Mouse (Mus musculus) G1E (cell line): ENCODE data around the gene Gm10197. TPM values are rescaled to one million over a fixed set of nuclear protein-coding genes. Genes with fewer than 3 reads are reported as not detected.

ENCODE experiments used
- ATAC-seq: 2 replicates; pipeline ENCODE4 v1.8.0; 2016; ENCODE audit warnings: mild to moderate bottlenecking; ENCODE audit not compliant: insufficient number of reproducible peaks, poor library complexity, low FRiP score, severe bottlenecking; ENCODE audit errors: extremely low read depth
- DNase-seq: peaks from one replicate; pipeline ENCODE4 v3.0.0; 2012; ENCODE audit warnings: low spot score
- H3K27me3 ChIP-seq: 2 replicates; pipeline ENCODE4 v1.6.1; 2012; ENCODE audit warnings: mild to moderate bottlenecking, low read length, inconsistent platforms; ENCODE audit not compliant: insufficient read depth
- H3K36me3 ChIP-seq: replicated peaks from 2 replicates; pipeline ENCODE3; 2012; ENCODE audit warnings: mild to moderate bottlenecking, inconsistent platforms
- H3K4me1 ChIP-seq: 2 replicates; pipeline ENCODE4 v1.6.1; 2012; ENCODE audit warnings: low read depth, low read length, inconsistent platforms, mixed read lengths; ENCODE audit not compliant: insufficient read depth
- H3K4me3 ChIP-seq: 2 replicates; pipeline ENCODE4 v1.5.1; 2012; ENCODE audit warnings: low read depth, mild to moderate bottlenecking, inconsistent platforms, low read length, moderate library complexity, mixed read lengths
- H3K9me3 ChIP-seq: replicated peaks from 2 replicates; pipeline ENCODE4 v1.6.1; 2012; ENCODE audit warnings: inconsistent platforms
- CTCF ChIP-seq: IDR thresholded peaks from 2 replicates; pipeline ENCODE4 v1.5.1; 2012; ENCODE audit warnings: low read depth, low read length, inconsistent platforms, mixed read lengths
- GATA1 ChIP-seq: IDR thresholded peaks from 2 replicates; pipeline ENCODE4 v1.6.1; 2012; ENCODE audit warnings: borderline replicate concordance, low read length, inconsistent platforms, mixed read lengths
- GATA2 ChIP-seq: IDR thresholded peaks from 2 replicates; pipeline ENCODE4 v1.6.1; 2012; ENCODE audit warnings: low read depth, low read length, inconsistent platforms, borderline replicate concordance
- POLR2AphosphoS5 ChIP-seq: IDR thresholded peaks from 2 replicates; pipeline ENCODE4 v1.6.1; 2012; ENCODE audit warnings: low read depth, low read length, inconsistent platforms; ENCODE audit not compliant: insufficient replicate concordance
- TAL1 ChIP-seq: conservative IDR thresholded peaks from 2 replicates; pipeline ENCODE4 v1.6.1; 2012; ENCODE audit warnings: low read depth, low read length, inconsistent platforms, mixed read lengths
- polyA plus RNA-seq: library from polyadenylated mRNA; stranded (reverse); fragments of >175 nt; gene quantifications from 2 replicates; pipeline ENCODE4 v1.2.3, GENCODE M21; 2012
- total RNA-seq, 2 experiments: library from RNA; stranded (forward) in 1 of 2; stranded (reverse) in 1 of 2; fragments of 200-1000 nt in 1 of 2; fragments of >200 nt in 1 of 2; fragmentation: Nextera tagmentation in 1 of 2; gene quantifications; 2 replicates each; pipeline ENCODE4 v1.2.3; 2014 to 2017

Gene Gm10197
- total and polyA plus RNA-seq, 3 experiments = 6.6 TPM; not detected in 2

DNA sequence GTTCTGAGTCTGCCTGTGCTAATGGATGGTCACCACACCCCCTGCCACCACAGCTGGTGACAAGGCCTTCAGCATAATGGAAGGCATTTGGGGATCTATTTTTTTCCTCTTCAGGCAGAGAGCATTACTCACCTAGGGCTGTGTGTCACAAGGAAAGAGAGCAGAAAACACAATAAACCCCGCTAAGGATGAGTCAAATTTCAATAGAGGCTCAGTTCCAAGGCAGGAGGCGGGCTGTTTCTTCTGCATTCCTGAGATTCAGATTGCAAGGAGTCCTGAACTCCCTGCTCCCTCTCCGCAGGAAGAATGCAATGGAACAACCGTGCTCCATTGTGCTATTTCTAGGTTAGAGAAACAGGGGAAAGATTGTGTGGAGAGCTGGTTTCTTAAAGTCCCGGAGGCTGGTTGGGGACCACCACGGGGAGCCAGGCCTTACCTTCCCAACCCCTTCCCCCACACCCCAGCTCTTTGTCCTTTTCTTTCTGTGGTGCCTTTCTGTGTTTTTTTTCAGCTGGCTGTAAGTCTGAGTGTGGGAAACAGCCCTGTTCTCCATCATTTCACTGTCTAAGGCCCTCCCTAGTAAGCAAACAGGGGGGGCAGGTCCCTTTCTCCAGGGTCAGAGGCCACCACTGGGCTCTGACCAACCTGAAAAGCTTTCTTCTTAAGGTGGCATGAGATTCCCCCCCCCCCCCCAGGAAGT is 40.7 kb upstream of the Gm10197 start:
- H3K27me3 ChIP-seq = peaks cover 21% of the 10 kb centered on the region
- DNase-seq (no peak), ATAC-seq (no peak)
- no peak for TF ChIP-seq GATA2
- TF ChIP-seq POLR2AphosphoS5 = no peak
- no peak for TF ChIP-seq TAL1
- no peak for TF ChIP-seq CTCF
- no peaks in the 10 kb centered on the region for H3K36me3 ChIP-seq
- no peaks in the 10 kb centered on the region for H3K9me3 ChIP-seq
- H3K4me1 ChIP-seq = peaks cover 12% of the 10 kb centered on the region
- H3K4me3 ChIP-seq = no peak overlapping the region

DNA sequence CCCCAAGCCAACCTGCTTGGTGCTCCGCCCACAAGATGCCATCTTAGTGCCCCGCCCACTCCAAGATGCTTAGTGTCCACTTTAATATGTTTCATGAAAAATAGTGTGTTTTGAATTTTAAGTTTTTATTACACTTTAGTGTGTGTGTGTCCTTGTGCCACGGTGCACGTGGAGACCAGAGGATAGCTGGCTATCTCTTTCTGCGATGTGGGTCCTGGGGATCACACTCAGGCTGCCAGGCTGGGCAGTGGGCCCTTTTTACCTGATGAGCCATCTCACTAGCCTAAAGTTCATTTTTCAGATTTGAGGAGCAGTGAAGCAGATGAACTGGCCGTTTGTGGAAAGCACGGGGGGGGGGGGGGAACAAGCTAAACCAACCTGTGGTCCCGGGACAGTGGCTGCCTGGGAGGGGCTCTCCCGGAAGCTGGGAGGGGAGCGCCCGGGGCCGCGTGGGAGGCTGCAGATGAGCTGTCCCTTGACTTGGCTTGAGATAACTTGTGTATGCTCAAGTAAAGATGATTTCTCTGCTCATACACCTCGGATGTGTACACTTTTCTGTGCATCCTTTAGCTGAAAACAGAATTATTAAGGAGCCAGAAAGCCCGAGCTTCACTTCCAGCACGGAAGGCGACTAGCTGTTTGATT is 38.2 kb upstream of the Gm10197 start:
- Histone ChIP-seq H3K36me3 (no peaks in the 10 kb centered on the region), H3K27me3 (peaks cover 23% of the 10 kb centered on the region), H3K9me3 (no peaks in the 10 kb centered on the region), H3K4me1 (peaks cover 6% of the 10 kb centered on the region), H3K4me3 (no peak overlapping the region)
- TF ChIP-seq GATA1 (no peak), GATA2 (no peak), POLR2AphosphoS5 (no peak), TAL1 (no peak), CTCF (no peak)
- no peak for ATAC-seq
- DNase-seq = no peak

DNA sequence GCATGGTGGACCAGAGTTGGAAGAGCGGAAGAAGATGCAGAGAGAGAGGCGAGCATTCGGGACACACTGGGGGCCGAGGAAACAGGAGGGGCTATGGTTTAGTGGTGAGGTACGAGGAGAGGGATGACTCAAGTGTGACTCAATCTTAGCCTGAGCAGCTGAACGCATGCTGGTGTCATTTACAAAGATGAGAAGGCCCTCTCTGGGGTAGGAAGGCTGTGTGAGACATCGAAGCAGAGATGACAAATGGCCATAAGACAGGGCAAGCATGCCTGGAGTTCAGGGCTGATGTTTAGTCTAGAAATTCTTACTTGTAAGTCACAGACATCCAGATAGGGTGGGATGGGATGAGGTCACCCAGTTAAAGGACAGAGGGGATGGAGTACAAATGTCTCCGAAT is 36.8 kb upstream of the Gm10197 start:
- ATAC-seq = no peak
- H3K4me1 ChIP-seq = no peaks in the 10 kb centered on the region
- no peaks in the 10 kb centered on the region for H3K9me3 ChIP-seq
- DNase-seq = no peak
- no peaks in the 10 kb centered on the region for H3K36me3 ChIP-seq
- H3K4me3 ChIP-seq = no peak overlapping the region
- H3K27me3 ChIP-seq = peaks cover 23% of the 10 kb centered on the region
- no peak for TF ChIP-seq GATA2
- no peak for TF ChIP-seq TAL1
- no peak for TF ChIP-seq POLR2AphosphoS5
- no peak for TF ChIP-seq CTCF
- no peak for TF ChIP-seq GATA1

DNA sequence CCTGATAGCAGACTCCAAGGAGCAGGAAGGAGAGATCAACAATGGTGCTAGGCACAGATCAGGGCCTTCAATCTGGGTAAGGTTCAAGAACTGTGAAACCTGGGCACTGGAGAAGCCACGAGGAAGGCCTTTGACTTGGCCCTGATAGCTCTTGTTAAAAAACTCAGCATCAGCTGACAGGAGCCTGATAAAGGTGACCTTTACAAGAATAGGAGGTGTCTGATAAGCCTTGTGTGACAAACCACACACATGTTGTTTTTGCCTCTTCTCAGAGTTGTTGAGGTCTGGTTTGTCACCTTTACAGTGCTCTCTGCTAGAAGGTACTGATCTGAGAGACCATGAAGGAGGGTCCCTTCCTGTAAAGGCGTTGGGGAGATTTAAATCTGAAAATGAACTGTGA is 35.8 kb upstream of the Gm10197 start:
- H3K36me3 ChIP-seq = no peaks in the 10 kb centered on the region
- TF ChIP-seq CTCF = no peak

DNA sequence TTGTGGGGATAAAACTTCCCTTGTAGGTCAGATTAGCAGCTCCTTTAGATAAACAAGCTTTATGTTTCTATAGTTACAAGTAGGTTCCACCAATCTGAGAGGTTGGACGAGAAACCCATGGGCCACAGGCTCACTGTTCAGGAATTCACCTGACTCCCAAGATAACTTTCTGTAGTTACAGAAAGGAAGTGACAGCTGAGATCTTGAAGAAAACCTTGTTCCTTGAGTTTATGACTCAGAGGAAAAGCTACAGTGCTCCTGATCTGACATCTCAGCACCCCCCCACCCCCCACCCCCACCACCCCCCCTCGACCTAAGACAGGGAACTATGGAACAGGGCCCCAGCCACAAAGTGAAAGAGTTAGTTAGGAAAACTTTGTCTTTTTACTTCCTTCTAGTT is 34.2 kb upstream of the Gm10197 start:
- H3K36me3 ChIP-seq = no peaks in the 10 kb centered on the region
- H3K4me3 ChIP-seq = no peak overlapping the region
- no peaks in the 10 kb centered on the region for H3K4me1 ChIP-seq
- H3K9me3 ChIP-seq = no peaks in the 10 kb centered on the region
- H3K27me3 ChIP-seq = peaks cover 11% of the 10 kb centered on the region
- TF ChIP-seq POLR2AphosphoS5 = no peak
- TF ChIP-seq GATA2 = no peak
- TF ChIP-seq CTCF = no peak
- no peak for TF ChIP-seq GATA1
- no peak for TF ChIP-seq TAL1
- no peak for ATAC-seq
- DNase-seq = no peak

More for the DNA sequence above, 35.8 kb upstream of the Gm10197 start:
- no peak overlapping the region for H3K4me3 ChIP-seq
- no peak for DNase-seq
- peaks cover 22% of the 10 kb centered on the region for H3K27me3 ChIP-seq
- no peaks in the 10 kb centered on the region for H3K9me3 ChIP-seq
- no peak for ATAC-seq
- H3K4me1 ChIP-seq = no peaks in the 10 kb centered on the region

DNA sequence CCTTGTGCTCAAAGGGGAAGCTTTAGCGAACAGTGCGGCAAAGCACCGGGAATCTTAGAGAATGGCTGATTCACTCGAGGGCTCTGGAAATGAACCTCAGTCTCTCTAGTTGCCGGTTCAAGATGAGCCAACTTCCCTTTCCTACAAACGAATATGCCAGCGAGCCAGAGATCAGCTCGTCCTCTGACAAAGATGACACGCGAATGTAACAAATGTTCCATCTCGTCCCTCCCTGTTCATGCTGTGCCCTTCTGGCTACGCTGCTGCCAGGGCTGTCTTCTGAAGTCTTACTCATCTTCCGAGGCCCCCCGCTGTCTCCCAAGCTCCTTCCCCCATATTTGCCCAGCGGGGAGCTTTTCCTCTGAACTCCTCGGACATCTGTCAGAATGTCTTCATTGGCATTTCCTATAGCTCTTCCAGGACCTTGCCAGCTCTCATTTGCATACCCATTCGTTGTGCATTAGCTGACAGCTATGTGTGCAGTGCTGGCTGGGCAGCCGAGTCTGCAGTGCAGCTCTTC is 33.3 kb upstream of the Gm10197 start:
- Histone ChIP-seq H3K4me3 (no peak overlapping the region), H3K27me3 (peaks cover 6% of the 10 kb centered on the region), H3K36me3 (no peaks in the 10 kb centered on the region), H3K4me1 (no peaks in the 10 kb centered on the region), H3K9me3 (no peaks in the 10 kb centered on the region)
- ATAC-seq = no peak
- no peak for DNase-seq
- TF ChIP-seq POLR2AphosphoS5 (no peak), GATA1 (no peak), GATA2 (no peak), TAL1 (no peak), CTCF (no peak)
